Mouse (Mus musculus): ENCODE results near the gene Ppp1r10. TPM values are rescaled to one million over a fixed set of nuclear protein-coding genes. Genes with fewer than 3 reads are reported as not detected.
A peak's percentile ranks its signal among the peaks of the same experiment; 100 is the strongest.

The Ppp1r10 gene
- total RNA-seq (2015; ENCODE audit: low replicate concordance) (53.7 and 90.1 TPM in 2 replicates), total RNA-seq (2017; ENCODE audit: low replicate concordance) (67.5 and 87.5 TPM in 2 replicates)

- ATAC-seq (replicated peaks; ENCODE audit: low FRiP score, poor library complexity, severe bottlenecking) = peak; percentile 71
These were observed at the start of gene Ppp1r10, which contains the start of gene Mrps18b for GRCm38 (mm10) chr17:35916297-35917142. Ppp1r10 (plus strand) TSS chr17:35916434. Mrps18b (minus strand) TSS chr17:35916389.

- peak; percentile 48; the same call in 1 of the 2 replicates for ATAC-seq (replicated peaks; ENCODE audit: low FRiP score, poor library complexity, severe bottlenecking)
These were observed 49.0 kb upstream of the Ppp1r10 start for GRCm38 (mm10) chr17:35866911-35867890.

- no peak for ATAC-seq (replicated peaks; ENCODE audit: low FRiP score, poor library complexity, severe bottlenecking)
These were observed 47.9 kb upstream of the Ppp1r10 start for GRCm38 (mm10) chr17:35868165-35868820.

GRCm38 (mm10) chr17:35868961-35869345 is 47.3 kb upstream of the Ppp1r10 start:
- ATAC-seq (replicated peaks; ENCODE audit: low FRiP score, poor library complexity, severe bottlenecking) = no peak

- no peak for ATAC-seq (replicated peaks; ENCODE audit: low FRiP score, poor library complexity, severe bottlenecking)
These were observed 46.7 kb upstream of the Ppp1r10 start for GRCm38 (mm10) chr17:35869346-35870067.

GRCm38 (mm10) chr17:35870151-35870883 is 45.9 kb upstream of the Ppp1r10 start:
- ATAC-seq (replicated peaks; ENCODE audit: low FRiP score, poor library complexity, severe bottlenecking) = no peak

GRCm38 (mm10) chr17:35870884-35871696 is 45.1 kb upstream of the Ppp1r10 start:
- no peak for ATAC-seq (replicated peaks; ENCODE audit: low FRiP score, poor library complexity, severe bottlenecking)

- peak; percentile 97 for ATAC-seq (replicated peaks; ENCODE audit: low FRiP score, poor library complexity, severe bottlenecking)
These were observed 42.3 kb upstream of the Ppp1r10 start for GRCm38 (mm10) chr17:35873774-35874519.

GRCm38 (mm10) chr17:35874721-35875120 is 41.5 kb upstream of the Ppp1r10 start:
- no peak for ATAC-seq (replicated peaks; ENCODE audit: low FRiP score, poor library complexity, severe bottlenecking)

GRCm38 (mm10) chr17:35879245-35880057 is 36.8 kb upstream of the Ppp1r10 start, which contains the start of gene Dhx16:
Dhx16 (plus strand) TSS chr17:35879819.
- ATAC-seq (replicated peaks; ENCODE audit: low FRiP score, poor library complexity, severe bottlenecking) = peak; percentile 96

GRCm38 (mm10) chr17:35882924-35883323 is 33.3 kb upstream of the Ppp1r10 start:
- no peak for ATAC-seq (replicated peaks; ENCODE audit: low FRiP score, poor library complexity, severe bottlenecking)

GRCm38 (mm10) chr17:35883777-35884176 is 32.5 kb upstream of the Ppp1r10 start:
- no peak for ATAC-seq (replicated peaks; ENCODE audit: low FRiP score, poor library complexity, severe bottlenecking)

- ATAC-seq (replicated peaks; ENCODE audit: low FRiP score, poor library complexity, severe bottlenecking) = no peak
These were observed 28.5 kb upstream of the Ppp1r10 start for GRCm38 (mm10) chr17:35887725-35888124.

GRCm38 (mm10) chr17:35896781-35897643 is 19.2 kb upstream of the Ppp1r10 start, which contains the start of gene 2310061I04Rik:
2310061I04Rik (minus strand) TSS chr17:35897431.
- peak; percentile 88 for ATAC-seq (replicated peaks; ENCODE audit: low FRiP score, poor library complexity, severe bottlenecking)

All from erythroid progenitor cell, adult 5-6 weeks (primary cell).